Mouse (Mus musculus) olfactory bulb, adult 2 months (tissue): ENCODE measurements around the gene Mettl16.

Experiments used
- CTCF ChIP-seq: fragments of 200-500 bp; IDR thresholded peaks from 2 replicates; pipeline ENCODE4 v1.5.1; 2012; ENCODE audit warnings: low read depth, mild to moderate bottlenecking, low read length, moderate library complexity; ENCODE audit not compliant: insufficient read depth
- POLR2A ChIP-seq: fragments of 200-500 bp; IDR thresholded peaks from 2 replicates; pipeline ENCODE4 v1.6.1; 2012; ENCODE audit warnings: mild to moderate bottlenecking, low read depth, low read length, moderate library complexity; ENCODE audit not compliant: insufficient read depth

GRCm38 (mm10) chr11:74865252-74865651 is 94.6 kb downstream of the Mettl16 start:
- TF ChIP-seq POLR2A (no peak), CTCF (no peak)
